Mouse (Mus musculus): ENCODE results near the gene Gm867.

DNA sequence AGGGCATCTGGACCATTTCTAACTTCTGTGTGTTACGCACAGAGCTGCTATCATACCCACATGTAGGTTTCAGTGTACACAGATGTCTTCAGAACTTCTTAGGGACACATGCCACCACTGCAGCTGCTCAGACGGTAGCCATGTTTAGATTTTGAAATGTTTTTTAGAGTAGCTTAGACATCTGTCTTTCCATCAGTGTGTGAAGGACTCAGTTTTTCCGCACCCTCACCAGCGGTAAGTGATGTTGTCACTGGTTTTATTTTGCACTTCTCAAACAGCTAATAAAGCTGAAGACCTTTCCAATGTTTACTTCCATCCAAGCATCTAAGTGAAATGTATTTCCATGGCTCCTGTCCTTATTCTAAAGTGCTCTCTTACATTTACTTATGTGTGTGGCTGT is 33.6 kb downstream of the Gm867 start:
- no peak for TF ChIP-seq CTCF (IDR thresholded peaks at IDR 0.05; ENCODE audit: low read depth)
- TF ChIP-seq EP300 (IDR thresholded peaks at IDR 0.05; ENCODE audit: low read depth): no peak
